Mouse (Mus musculus): ENCODE data around the gene Lhx2.

The Lhx2 gene

DNA sequence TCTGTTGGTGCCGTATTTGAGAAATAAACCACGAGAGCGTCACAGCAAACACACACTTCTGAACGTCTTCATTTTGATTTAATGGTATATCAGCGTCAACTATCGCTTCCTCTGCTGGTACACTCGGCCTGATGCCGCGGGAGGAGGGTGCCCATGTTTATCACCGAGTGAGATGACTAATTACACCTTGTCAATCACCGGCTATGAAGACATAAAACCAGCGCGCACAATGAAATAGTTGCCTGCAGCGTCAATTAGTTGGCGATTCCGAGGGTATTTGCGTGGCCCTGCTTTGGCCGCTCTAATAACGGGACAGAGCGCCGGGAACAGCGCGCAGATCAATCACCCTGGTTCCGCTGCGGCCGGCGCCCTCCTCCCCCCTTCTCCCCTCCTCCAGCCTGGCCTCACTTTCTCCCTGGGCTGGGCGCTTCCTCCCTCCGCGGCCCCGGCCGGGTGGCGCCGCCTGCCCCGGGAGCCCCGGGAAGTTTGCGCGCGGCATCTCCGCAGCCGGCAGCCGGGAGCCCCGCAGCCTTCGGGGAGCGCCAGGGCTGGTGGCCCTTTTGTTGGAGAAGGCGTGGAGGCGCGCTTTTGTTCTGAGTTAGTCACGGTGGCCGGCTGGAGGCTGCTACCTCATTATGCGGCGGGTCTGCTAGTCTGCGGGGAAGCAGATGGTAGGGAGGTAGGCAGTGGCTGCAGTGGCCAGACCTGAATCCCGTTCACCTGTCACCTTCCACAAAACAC is 8.9 kb downstream of the Lhx2 start:
- DNase-seq = no peak

DNA sequence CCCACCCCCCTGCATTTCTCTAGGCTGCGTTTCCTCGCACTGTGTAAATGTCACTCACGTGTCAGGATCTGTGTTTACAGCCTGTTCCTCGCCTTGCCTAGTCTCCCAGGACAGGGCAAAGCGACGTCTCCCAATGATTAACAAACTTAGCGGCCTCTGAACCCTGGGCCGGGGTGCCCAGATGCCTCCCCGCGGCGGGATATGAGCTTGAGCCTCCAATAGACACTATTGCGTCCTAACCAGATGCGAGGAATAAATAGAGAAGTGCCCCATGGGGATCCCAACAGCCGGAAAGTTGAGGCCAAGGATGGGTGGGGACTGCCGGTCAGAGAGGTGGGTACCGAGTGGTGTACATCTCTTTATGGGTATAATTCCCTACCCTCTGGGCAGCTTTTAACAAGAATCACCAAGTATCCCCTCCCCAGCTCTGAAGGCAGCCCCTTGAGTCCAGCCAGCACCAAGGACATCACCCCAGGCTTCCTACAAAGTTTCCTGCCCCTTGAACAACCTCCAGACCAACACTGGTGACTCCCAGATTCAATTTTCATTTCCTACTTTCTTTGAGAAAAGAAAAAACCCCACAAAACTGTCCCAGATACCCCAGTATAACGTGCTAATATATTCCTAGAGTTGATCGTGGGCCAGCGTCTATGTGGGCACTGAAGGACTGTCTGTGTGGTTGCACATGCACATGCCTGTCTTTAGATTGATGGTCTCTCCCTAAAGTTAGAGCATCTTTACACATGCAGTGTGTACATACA is 9.8 kb downstream of the Lhx2 start:
- no peak for DNase-seq

DNA sequence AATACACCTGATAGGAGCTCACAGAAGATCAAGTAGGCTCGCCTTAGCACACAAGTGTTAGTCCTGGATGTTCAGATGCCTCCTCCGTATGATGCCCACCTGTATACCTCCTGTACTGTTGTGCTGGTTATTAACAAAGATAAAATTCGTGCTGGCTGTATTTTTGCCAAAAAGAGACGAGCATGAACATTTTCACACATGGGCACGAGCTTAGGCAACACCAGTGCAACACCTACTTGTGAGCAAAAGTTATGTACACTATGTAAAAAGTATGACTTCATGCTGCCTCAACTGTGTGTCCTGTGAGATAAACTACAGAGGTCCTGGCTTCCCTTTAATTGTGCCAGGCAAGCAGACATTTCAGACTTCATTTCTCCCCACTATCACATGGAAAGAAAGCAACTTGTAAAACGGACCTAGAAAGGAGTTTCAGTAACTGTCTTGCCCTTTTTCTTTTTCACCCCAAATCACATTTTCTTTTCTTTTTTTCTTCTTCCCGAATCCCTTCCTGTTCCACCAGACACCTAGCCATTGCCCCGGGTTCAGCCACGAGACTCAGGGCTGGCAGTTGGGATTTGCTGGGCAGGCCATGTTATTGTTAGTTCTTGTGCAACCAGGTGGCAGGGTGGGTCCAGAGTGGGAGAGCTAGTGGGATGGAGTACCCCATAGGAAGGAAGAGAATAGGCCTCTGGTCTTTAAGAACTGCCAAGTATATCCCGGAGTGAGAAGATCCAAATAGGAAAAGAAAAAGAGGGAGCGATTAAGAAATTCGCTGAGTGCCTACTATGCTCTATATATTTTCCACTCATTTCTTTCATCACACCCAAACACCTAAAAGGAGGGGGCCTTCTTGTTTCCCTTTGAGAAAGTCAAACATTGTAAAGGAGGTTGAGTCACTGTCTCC is 10.6 kb downstream of the Lhx2 start:
- no peak for DNase-seq

DNA sequence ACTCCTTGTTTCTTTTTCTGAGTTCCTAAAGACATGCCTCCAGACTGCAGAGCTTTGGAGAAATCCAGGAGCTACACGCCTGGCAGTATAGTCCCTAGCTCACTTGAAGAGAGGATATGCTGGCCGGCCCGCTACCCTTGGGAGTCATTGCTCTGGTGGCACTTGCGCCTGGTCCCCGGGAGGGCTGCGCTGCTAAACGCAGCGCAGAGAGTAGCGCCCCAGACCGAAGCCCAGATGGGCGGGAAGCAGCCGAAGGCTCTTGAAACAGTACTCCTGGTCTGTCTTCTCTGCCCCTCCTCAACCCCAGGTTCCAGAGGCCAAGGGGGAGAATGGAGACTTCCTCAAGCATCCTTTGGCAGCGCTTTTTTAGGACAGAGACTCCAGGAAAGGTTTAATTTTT is 11.3 kb downstream of the Lhx2 start:
- no peak for DNase-seq

DNA sequence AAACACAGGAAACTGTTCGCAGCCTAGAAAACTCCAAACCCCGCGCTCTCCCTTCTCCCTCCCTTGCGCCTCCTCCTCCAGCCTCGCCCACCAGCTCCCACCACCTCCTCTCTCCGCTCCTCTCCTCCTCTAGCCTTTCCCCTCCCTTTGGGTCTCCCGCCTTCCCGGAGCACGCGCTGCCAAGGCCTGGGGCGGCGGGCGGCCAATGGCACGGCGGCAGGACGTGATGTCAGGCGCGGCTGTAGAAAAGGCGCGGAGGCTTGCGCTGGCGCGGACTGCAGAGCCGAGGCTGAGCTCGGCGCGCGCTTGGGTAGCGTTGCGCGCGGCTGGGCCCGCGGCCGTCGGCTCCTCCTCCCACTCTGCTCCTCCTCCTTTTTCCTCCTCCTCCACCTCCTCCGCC is 11.7 kb downstream of the Lhx2 start:
- peak; percentile 73 to 86 for DNase-seq

DNA sequence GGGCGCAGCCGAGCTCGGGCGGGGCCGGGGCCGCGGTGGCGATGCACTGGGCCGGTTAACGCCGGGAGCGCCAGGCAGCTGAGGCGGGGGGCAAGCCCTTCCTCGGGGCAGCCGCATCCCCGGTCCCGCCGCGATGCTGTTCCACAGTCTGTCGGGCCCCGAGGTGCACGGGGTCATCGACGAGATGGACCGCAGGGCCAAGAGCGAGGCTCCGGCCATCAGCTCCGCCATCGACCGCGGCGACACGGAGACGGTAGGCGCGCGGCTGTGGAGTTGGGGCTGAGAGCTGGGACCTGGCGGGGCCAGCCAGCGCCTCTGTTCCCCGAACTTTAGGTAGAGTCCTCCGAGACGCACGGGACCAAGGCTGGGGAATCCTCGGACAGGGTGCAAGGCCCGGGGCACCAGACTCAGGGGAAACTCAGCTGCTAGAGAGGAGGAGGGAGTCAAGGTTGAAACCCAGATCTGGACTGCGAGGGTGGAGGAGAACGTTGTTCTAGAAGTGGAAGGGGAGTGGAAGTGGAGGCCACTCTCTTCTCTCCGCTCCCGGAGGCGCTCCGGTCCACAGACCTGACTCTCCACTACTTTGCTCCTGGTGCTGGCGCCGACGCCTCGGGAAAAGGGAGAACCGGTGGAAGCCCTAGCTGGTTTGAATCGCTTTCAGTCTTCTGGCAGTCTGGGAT is 12.7 kb downstream of the Lhx2 start:
- DNase-seq = no peak

DNA sequence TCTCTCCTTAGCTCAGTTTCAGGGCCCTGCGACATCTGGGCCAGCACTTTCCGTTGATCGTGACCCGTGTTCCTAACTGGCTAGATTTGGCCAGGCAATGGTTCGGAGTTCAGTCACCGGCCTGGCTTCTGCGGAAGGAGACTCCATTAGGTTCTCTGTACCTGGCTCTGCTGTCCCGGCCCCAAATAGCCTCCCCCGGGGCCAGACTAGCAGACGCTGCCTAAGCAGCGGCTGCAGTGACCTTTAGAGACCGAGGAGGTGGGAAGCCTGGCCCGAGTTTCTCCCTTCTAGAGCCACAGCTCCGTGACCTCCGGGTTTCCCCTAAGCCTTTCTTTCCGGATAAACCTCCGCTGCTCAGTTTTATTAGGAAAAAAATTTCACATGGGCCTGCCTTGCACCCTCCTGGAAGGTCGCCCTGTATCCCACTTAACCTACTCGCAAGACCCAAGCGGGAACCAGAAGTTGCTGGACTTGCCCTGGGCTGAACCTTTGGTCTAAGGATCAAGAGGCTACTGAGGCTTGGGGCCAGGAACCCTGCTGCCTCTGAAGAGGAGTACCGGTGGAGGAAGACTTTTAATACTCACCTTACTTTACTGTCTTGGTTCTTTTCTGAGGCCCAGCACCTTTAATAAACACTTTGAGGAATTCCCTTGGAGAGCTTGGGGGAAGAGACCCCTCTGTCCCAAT is 13.4 kb downstream of the Lhx2 start:
- DNase-seq = no peak

DNA sequence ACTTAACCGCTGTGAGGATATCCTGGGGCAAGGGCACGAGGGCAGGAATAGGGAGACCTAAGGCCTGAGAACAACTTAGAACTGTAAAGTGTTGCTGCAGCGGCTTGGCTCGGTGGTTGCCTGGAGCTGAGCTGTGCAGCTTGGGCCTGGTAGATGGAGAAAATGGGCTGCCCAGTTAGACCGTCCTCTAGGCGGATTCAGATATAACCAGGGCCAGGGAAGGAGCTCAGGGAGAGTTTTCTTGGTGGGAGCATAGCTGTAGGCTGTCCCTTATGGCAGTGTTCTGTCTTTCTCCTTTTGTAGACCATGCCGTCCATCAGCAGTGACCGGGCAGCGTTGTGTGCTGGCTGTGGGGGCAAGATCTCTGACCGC is 13.9 kb downstream of the Lhx2 start:
- no peak for DNase-seq

DNA sequence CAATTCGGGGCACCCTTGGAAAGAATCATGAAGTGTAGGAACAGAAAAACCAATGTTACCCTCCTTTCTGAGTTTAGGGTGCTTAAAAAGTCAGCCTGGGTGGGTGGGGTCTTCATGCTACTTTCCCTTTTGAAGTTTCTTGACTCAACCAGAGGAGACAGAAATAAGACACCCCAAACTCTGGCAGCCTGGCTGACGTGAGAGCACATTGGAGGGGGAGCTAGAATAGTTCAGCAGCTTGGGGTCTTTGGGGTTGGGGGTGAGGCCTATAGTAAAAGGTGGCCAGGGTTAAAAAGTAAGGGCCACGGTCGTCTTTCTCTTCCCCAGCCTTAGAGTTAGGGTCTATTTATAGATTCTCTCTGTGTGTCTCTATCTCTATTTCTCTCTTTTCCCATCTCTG is 14.6 kb downstream of the Lhx2 start:
- DNase-seq = no peak

DNA sequence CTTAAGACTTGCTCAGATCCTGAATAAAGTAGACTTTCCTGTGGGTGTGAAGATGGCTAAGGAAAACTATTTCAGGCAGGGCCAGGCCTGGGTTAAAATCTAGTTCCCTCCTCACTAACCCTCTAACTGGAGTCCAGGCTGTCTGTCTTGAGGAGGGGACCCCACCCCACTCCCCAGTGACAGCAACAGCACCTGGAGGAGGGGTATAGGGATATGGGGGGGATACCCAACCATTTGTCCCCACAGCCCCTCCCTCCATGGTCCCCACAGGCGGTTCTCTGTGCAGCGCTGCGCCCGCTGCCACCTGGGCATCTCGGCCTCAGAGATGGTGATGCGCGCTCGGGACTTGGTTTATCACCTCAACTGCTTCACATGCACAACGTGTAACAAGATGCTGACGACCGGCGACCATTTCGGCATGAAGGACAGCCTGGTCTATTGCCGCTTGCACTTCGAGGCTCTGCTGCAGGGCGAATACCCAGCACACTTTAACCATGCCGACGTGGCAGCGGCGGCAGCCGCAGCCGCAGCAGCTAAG is 15.2 kb downstream of the Lhx2 start:
- DNase-seq = no peak

DNA sequence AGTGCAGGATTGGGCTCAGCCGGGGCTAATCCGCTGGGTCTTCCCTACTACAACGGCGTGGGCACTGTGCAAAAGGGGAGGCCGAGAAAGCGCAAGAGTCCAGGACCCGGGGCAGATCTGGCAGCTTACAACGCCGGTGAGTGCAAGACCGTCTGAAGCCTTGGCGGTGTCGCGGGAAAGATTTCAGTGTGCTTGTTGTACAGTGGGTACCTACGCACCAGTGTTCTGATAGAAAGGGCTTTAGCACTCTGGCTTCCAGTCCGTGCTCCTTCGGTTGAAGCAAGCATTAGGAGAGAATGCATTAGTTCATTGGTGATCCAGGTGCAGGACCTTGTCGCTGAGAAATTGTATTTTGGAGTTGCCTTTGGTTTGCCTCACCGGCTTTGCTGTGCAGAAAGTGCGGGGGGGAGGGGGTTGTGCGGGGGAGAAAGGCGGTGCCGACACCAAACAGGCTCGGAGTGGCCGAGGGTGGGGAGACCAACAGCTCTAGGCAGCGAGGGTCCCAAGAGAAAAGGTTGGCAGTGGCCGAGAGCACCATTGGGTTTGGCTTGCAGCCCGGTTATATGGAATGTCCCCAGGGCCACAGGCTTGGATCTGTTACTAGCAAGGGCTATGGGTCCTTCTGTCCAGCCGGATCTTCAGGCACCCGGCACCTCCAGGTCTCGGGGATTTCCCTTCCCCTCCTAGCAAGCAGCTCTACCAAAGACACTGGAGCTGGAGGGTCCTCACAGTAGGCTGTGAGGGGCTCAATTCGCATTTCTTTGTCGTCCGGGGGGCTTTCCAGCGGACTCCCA is 15.8 kb downstream of the Lhx2 start:
- no peak for DNase-seq

DNA sequence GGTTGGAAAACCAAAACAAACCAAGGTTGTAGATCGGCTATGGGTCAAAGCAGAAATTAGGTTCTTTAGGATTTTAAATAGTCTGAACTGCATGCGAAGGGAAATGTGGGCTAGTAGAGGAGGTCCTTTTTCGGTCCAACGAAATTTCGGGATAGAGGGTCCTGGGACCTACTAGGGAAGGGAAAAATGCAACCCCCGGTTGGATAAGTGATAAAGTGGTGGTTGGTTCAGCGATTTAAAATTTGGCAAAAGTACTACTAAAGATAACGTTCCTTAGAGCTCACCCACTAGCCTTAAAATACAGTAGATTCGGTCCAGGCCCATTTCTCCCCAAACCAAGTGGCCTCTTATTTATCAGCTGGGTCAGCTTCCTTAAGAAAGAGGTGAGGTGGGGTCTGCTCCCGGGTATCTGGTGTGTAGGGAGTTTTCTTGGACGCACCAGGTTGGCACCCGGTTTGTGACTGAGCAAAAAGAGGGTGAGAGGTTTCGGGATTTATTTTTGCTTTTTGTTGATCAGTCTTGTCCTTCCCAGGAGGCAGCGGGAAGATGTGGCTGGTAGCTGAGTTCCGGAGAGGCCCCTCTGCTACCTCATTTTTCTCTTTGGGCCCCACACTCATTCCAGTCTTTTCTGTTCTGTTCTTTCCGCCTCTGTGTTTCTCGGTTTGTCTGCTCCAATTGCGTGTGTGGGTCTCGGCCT is 16.8 kb downstream of the Lhx2 start:
- DNase-seq = no peak

DNA sequence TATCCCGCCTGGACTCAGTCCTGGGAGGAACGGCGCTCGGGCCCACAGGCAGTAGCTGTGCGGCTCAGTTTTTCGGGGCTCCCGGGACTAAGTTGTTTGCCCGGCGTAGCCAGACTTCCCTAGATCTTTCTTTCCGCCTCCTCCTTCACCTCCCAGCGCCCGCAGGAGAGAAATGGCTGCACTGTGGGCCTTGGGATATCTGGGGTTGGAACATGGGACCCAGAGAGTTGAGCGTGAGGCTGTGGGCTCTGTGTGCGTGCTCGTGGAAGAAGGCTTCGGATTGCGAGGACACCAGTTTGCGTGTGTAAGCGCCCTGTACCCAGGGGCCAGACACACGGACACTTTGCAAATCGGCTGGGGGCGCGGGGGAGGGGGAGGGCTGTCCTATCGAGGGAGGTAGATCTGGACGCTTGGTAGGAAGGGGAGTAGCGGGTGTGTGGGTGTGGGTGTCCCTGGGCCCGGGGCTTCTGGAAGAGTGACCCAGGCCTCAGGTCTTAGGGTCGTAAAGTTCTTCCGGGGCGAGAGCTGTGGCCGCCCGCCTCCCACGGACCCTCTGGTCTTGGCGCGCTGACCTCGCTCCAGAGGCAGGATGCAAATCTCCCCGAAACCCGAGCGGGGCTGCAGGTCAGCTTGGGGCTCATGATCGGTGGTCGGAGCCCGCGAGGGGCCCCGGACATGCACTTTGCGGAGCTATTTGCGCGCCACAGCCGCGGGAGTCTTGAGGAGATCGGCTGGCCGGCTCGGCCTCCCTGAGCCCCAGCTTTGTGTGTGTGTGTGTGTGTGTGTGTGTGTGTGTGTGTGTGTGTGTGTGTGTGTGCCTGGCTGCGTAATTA is 17.6 kb downstream of the Lhx2 start:
- no peak for DNase-seq

DNA sequence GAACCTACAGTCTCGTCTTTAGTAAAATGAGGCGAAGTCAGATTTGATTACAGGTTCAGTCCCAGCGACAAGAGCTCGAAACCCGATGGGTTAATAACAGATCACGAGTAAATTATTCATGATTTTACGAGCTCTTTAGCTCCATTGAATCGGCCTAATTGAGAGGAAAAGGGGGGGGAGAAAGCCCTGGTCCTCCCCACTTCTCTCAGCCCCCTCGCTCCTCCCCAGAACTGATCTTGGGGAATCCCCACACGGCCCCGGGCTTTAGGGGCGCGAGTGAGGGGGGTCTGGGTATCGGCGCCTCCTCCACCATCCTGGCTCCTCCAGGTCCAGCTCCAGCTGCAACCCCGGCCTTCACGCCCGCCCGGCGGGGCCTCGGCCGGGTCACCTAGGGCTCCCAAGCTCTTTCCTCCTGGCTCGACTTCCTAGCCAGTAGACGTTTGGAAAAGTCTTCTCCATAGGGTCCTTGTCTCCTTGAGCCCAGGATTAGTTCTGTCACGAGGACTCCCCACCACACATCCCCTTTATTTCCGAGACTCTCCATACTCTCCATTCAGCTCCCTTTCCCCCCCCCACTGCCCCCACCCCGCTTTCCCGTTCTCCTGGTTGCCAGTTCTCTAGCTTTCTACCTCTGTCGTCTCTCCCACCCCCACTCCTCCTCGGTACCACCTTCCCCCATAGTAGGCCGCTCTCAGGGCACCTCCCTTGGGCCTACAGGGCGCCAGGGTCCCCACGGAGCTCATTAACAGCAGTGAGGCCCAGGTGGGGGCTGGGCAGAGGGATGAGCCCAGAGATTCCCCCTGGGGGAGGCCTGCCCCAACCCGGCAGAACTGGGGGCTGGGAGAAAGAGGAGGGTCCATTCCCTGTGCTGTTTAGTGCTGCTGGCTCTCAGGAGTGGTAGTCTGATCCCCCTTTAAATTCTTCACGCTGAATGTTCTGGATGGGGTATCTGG is 18.5 kb downstream of the Lhx2 start:
- DNase-seq = no peak

DNA sequence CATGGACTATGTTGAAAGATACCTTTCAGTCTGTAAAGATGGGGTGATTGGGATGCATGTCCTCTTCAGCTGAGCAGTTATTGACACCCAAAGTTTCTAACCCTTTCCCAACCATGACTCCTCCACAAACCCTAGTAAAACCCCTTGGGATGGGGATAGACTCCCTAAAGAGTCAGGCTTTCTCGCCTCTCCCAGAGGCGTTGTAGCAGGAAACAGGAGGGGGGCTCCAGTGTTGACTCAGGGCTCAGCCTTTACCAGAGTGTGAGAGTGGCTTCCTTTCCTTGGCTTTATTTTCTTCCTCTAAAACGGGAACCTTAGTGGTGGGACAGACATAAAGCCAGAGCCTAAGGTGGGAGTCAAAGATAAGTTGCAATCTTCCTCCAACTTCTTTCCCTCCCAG is 19.5 kb downstream of the Lhx2 start:
- no peak for DNase-seq

DNA sequence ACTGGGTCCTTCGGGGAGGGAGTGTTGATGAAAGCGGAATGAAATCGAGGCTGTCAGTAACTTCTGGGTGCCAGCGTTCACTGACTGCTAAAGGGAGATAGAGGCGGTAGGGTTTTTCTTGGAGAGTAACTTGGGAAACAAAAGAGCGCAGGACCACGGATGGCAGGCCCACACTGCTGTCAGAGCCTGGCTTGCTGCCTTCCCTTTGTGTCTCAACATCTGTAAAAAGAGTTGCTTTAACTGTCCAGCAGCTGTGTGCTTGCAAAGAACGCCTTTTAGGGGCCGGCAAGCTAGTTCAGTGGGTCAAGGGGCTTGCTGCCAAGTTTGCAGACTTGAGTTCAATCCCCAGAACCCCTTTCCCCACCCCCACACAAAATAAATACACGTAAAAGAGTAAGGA is 20.1 kb downstream of the Lhx2 start:
- DNase-seq = peak in 1 of 2 experiments; percentile 50

DNA sequence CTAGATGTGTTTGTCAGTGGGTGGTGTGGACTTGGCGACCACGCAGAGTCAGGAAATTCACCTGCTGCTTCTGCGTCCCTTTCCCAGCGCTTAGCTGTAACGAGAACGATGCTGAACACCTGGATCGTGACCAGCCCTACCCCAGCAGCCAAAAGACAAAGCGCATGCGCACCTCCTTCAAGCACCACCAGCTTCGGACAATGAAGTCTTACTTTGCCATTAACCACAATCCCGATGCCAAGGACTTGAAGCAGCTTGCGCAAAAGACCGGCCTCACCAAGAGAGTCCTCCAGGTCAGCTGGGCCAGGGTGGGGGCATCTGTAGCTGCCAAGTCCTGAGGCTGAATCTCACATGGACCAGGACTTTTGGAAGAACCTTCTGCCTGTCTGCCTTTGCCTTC is 20.7 kb downstream of the Lhx2 start:
- DNase-seq = no peak

DNA sequence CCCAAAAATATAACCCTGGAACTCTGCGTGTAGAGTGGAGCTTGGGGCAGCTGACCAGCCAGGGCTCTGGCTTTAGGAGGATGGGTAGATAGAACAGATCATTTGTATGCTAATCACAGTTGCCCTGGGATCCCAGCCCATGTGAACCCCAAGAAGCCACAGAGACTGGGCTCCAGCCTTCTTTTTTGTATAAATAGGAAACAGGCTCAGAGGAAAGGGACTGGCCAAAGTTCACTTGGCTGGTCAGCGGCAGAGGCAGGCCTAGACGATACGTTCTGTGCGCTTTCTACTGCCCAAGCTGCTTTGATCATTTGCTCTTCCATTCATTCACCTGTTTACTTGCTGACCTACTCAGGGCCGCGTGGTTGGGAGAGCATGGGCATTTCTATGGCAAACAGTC is 27.1 kb downstream of the Lhx2 start:
- DNase-seq = no peak

Measured in lung, postnatal 4 days (tissue).